ENCODE assay signal across 23 mouse cellular contexts in genomic region chr1:40025416-40025815, GRCm38 (mm10). TPM values are rescaled to one million over a fixed set of nuclear protein-coding genes. Genes with fewer than 3 reads are reported as not detected.
DNase-seq lines count a peak whose midpoint lies in the region; TF ChIP-seq lines count a peak whose summit lies in the region.
"Had no signal": no experiment of that assay in that cellular context is flagged by ENCODE, and none has a peak within 500 bp of the region (broad histone marks: within the 10 kb centered on the region; RNA-seq: fewer than 3 reads in every experiment).

No protein-coding gene starts in this region.

- H3K79me2 ChIP-seq in heart, adult 2 months (replicated peaks; ENCODE audit: control insufficient read depth, insufficient read depth, low read length): no peaks in the 10 kb centered on the region

- TF ChIP-seq POLR2A in heart, adult 2 months (IDR thresholded peaks at IDR 0.05; ENCODE audit: insufficient read depth, low read depth, low read length): no peak

- H3K4me3 ChIP-seq in heart, adult 2 months: no peak overlapping the region
- H3K4me3 ChIP-seq in left cerebral cortex, adult 2 months: no peak overlapping the region
- H3K4me3 ChIP-seq: embryonic facial prominence, embryonic 10.5 days; embryonic facial prominence, embryonic 12.5 days; forebrain, embryonic 13.5 days had no signal

- H3K9ac ChIP-seq in heart, adult 2 months (ENCODE audit: low read depth, low read length): no peak overlapping the region
- H3K9ac ChIP-seq: embryonic facial prominence, embryonic 12.5 days; forebrain, embryonic 13.5 days had no signal

- no peaks in the 10 kb centered on the region for H3K36me3 ChIP-seq in heart, adult 2 months (ENCODE audit: control insufficient read depth, insufficient read depth, low read length)
- H3K36me3 ChIP-seq: G1E had no signal

- TF ChIP-seq CTCF in heart, adult 2 months (IDR thresholded peaks at IDR 0.05): no peak
- no peak for TF ChIP-seq CTCF in left cerebral cortex, adult 2 months (IDR thresholded peaks at IDR 0.05)

- no peak for TF ChIP-seq EP300 in heart, adult 2 months (IDR thresholded peaks at IDR 0.05; ENCODE audit: insufficient read depth, low read depth, low read length)

- H3K4me1 ChIP-seq in heart, adult 2 months (ENCODE audit: control insufficient read depth, insufficient read depth, low read length): no peaks in the 10 kb centered on the region
- H3K4me1 ChIP-seq: embryonic facial prominence, embryonic 10.5 days; embryonic facial prominence, embryonic 12.5 days; forebrain, embryonic 13.5 days had no signal

- intact Hi-C loops in heart, adult 2 months (cut with DNase I): no loop called here
- intact Hi-C loops in left cerebral cortex, adult 2 months (cut with DNase I): no loop called here
- intact Hi-C loops in left cerebral cortex, postnatal 25 days (cut with DNase I): no loop called here

- no peaks in the 10 kb centered on the region for H3K27me3 ChIP-seq in heart, adult 2 months (ENCODE audit: control insufficient read depth, insufficient read depth, low read length)
- H3K27me3 ChIP-seq: CH12.LX; embryonic facial prominence, embryonic 12.5 days; forebrain, embryonic 13.5 days; Patski had no signal

- no peak overlapping the region for H3K27ac ChIP-seq in heart, adult 2 months
- H3K27ac ChIP-seq in left cerebral cortex, adult 2 months: 0 out of 2 replicates have a peak overlapping the region, but pooled peaks have one; percentile 28
- H3K27ac ChIP-seq: embryonic facial prominence, embryonic 10.5 days; embryonic facial prominence, embryonic 12.5 days; forebrain, embryonic 13.5 days had no signal

- DNase-seq in heart, adult 11 months: peak; percentile 62
- DNase-seq in heart, adult 2 months: no peak
- peak; percentile 60 for DNase-seq in kidney, adult 9 months
- no peak for DNase-seq in kidney, postnatal 10 days
- peak; percentile 28 to 48 for DNase-seq in kidney, postnatal 36 days
- DNase-seq in kidney, postnatal 14 days: no peak
- no peak for DNase-seq in left cerebral cortex, adult 2 months (ENCODE audit: extremely low spot score in 1 of 2, low spot score in 2 of 2)
- no peak for DNase-seq in left cerebral cortex, postnatal 25 days (ENCODE audit: low spot score in 2 of 2)
- DNase-seq: adrenal gland, adult 8-10 months; adrenal gland, postnatal 14 days; adrenal gland, postnatal 36 days; B cell, adult 2 months; cerebellum, adult 11-12 months; cerebellum, adult 2 months; cerebellum, adult 9-10 months; cerebellum, postnatal 10 days; cerebellum, postnatal 25 days had no signal

- WGBS in heart, adult 2 months: 87% methylated on average over 5 of the region's 5 CpGs

RNA-seq across cellular contexts. Expression of gene Il1r2, which starts 48.5 kb away (rescaled TPM):
- total RNA-seq in heart, adult 2 months (2021): under 1 TPM in 1 of 2 experiments, not detected in 1; 0.23 TPM
- polyA plus RNA-seq in heart, adult 2 months (2012; rRNA removed): 0.20 TPM in 2 replicates
- total RNA-seq in left cerebral cortex, adult 2 months (2021): not detected
- not detected for total RNA-seq in left cerebral cortex, postnatal 25 days (2021)
- polyA plus RNA-seq: G1E had no signal

Comparison
In these comparisons a context has a peak if more than half of its experiments do, and no peak if none do; other contexts are left out.
1. DNase-seq: peak in heart, adult 11 months (single experiment), kidney, adult 9 months (single experiment) and kidney, postnatal 36 days (2 of 2); none in heart, adult 2 months (0 of 2), kidney, postnatal 10 days (single experiment), kidney, postnatal 14 days (single experiment), left cerebral cortex, adult 2 months (0 of 2) and left cerebral cortex, postnatal 25 days (0 of 2).